Mouse (Mus musculus) limb, embryonic 14.5 days (tissue): ENCODE measurements around the gene Galnt18. TPM values are rescaled to one million over a fixed set of nuclear protein-coding genes. Genes with fewer than 3 reads are reported as not detected.

ENCODE experiments used
- ATAC-seq: fragments of 200-750 bp; cut with Nextera tagmentation; 2 replicates; pipeline ENCODE4 v1.8.0; 2017; ENCODE audit warnings: low read depth, moderate number of reproducible peaks, moderate TSS enrichment; ENCODE audit not compliant: low FRiP score
- DNase-seq: peaks from one replicate; pipeline ENCODE4 v3.0.0-alpha.2; 2015; ENCODE audit warnings: low spot score
- H3K27ac ChIP-seq: fragments of 300-500 bp; sonication (generic); replicated peaks from 2 replicates; pipeline ENCODE4 v1.5.1; 2014; ENCODE audit warnings: low read depth, mild to moderate bottlenecking, low read length, moderate library complexity, mixed read lengths
- H3K27me3 ChIP-seq: fragments of 300-500 bp; sonication (generic); 2 replicates; pipeline ENCODE4 v1.6.1; 2014; ENCODE audit warnings: low read length, mixed read lengths; ENCODE audit not compliant: control insufficient read depth, insufficient read depth
- H3K36me3 ChIP-seq: fragments of 300-500 bp; sonication (generic); 2 replicates; pipeline ENCODE4 v1.6.1; 2014; ENCODE audit warnings: mild to moderate bottlenecking, low read length, moderate library complexity, mixed read lengths; ENCODE audit not compliant: control insufficient read depth, insufficient read depth
- H3K4me1 ChIP-seq: fragments of 300-500 bp; sonication (generic); 2 replicates; pipeline ENCODE4 v1.6.1; 2014; ENCODE audit warnings: antibody characterized with exemption, low read length, mixed read lengths; ENCODE audit not compliant: control insufficient read depth, insufficient read depth
- H3K4me2 ChIP-seq: fragments of 300-500 bp; sonication (generic); replicated peaks from 2 replicates; pipeline ENCODE4 v1.6.1; 2014; ENCODE audit warnings: low read depth, mild to moderate bottlenecking, low read length, moderate library complexity; ENCODE audit not compliant: severe bottlenecking
- H3K4me3 ChIP-seq: fragments of 300-500 bp; sonication (generic); replicated peaks from 2 replicates; pipeline ENCODE4 v1.5.1; 2014; ENCODE audit warnings: low read length
- H3K9ac ChIP-seq: fragments of 300-500 bp; sonication (generic); 2 replicates; pipeline ENCODE4 v1.6.1; 2014; ENCODE audit warnings: mild to moderate bottlenecking, low read depth, low read length, moderate library complexity; ENCODE audit not compliant: severe bottlenecking
- H3K9me3 ChIP-seq: fragments of 300-500 bp; sonication (generic); 2 replicates; pipeline ENCODE4 v1.6.1; 2016; ENCODE audit warnings: low read length; ENCODE audit not compliant: control insufficient read depth
- POLR2A ChIP-seq: fragments of 200-500 bp; IDR thresholded peaks from 2 replicates; pipeline ENCODE4 v1.8.0; 2012; ENCODE audit warnings: inconsistent platforms, mild to moderate bottlenecking, moderate library complexity, borderline replicate concordance; ENCODE audit not compliant: insufficient read depth, insufficient read length; ENCODE audit errors: extremely low read depth
- WGBS: fragments of 180-500 bp; shearing (Covaris S2); extraction: QIAGEN DNeasy Blood & Tissue Kit; methylation state at CpG from one replicate; pipeline ENCODE4 v1.1.7; 2014; 5-methylcytosine and 5-hydroxymethylcytosine counted together
- polyA plus RNA-seq, 2 experiments: library from polyadenylated mRNA; depleted of rRNA in 1 of 2; stranded (reverse) in 1 of 2; unstranded in 1 of 2; fragments of >200 nt; fragmentation: Nextera tagmentation in 1 of 2; extraction: Ambion mirVana in 1 of 2; gene quantifications; 2 replicates each; pipeline versions ENCODE4 v1.2.1 to v1.2.3; 2012 to 2014

The Galnt18 gene
- polyA plus RNA-seq, 2 experiments, result 19.1 to 24.7 TPM

GRCm38 (mm10) chr7:111572336-111572735 lies 207.4 kb downstream of the Galnt18 start:
- H3K27me3 ChIP-seq, result no peaks in the 10 kb centered on the region
- no peak for DNase-seq

DNA sequence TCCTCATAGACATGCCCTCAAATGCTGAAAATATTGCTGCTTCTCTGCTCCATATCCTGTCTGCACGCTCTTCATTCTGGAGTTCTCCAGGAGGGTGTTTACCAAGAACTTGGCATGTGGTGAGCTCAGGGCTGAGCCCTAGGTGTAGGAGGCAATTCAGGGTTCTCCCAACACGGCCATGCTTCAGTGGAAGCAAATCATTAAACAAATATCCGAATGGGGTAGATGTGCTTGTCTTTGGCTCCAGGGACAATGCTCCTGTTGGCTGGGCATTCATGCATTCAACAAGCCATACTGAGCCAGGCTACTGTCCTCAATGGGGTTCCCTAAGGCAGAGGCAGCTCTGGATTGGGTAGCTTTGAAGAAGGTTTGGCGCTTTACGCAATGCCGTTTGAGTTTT lies 212.9 kb downstream of the Galnt18 start:
- DNase-seq (no peak), ATAC-seq (no peak)
- H3K4me3 ChIP-seq, result no peak overlapping the region
- H3K27me3 ChIP-seq, result no peaks in the 10 kb centered on the region
- H3K9me3 ChIP-seq, result peaks cover 6% of the 10 kb centered on the region; the same call in 1 of the 2 replicates
- H3K4me1 ChIP-seq, result no peaks in the 10 kb centered on the region
- TF ChIP-seq POLR2A, result no peak
- no peak overlapping the region for H3K27ac ChIP-seq
- H3K9ac ChIP-seq, result no peak overlapping the region
- H3K4me2 ChIP-seq, result no peak overlapping the region
- 80% methylated on average over 6 of the region's 6 CpGs for WGBS
- H3K36me3 ChIP-seq, result no peaks in the 10 kb centered on the region

More at GRCm38 (mm10) chr7:111572336-111572735, 207.4 kb downstream of the Galnt18 start:
- no peak overlapping the region for H3K27ac ChIP-seq
- no peak overlapping the region for H3K9ac ChIP-seq
- H3K9me3 ChIP-seq, result no peaks in the 10 kb centered on the region
- ATAC-seq, result no peak
- H3K4me3 ChIP-seq, result no peak overlapping the region
- no peak for TF ChIP-seq POLR2A
- no peak overlapping the region for H3K4me2 ChIP-seq
- H3K4me1 ChIP-seq, result peaks cover 8% of the 10 kb centered on the region
- WGBS, result 78% methylated on average over 2 of the region's 2 CpGs
- H3K36me3 ChIP-seq, result no peaks in the 10 kb centered on the region

- peaks cover 6% of the 10 kb centered on the region; the same call in 1 of the 2 replicates for H3K9me3 ChIP-seq
- WGBS, result 70% methylated on average over 9 of the region's 9 CpGs
- no peak overlapping the region for H3K4me3 ChIP-seq
- H3K4me2 ChIP-seq, result no peak overlapping the region
- H3K27me3 ChIP-seq, result no peaks in the 10 kb centered on the region
- ATAC-seq (no peak), DNase-seq (no peak)
- no peak overlapping the region for H3K27ac ChIP-seq
- H3K36me3 ChIP-seq, result no peaks in the 10 kb centered on the region
- TF ChIP-seq POLR2A, result no peak
- H3K4me1 ChIP-seq, result no peaks in the 10 kb centered on the region
- H3K9ac ChIP-seq, result no peak overlapping the region
Measured at GRCm38 (mm10) chr7:111563316-111564110, 216.3 kb downstream of the Galnt18 start.

- H3K4me3 ChIP-seq, result no peak overlapping the region
- WGBS, result 77% methylated on average over 3 of the region's 3 CpGs
- no peak overlapping the region for H3K4me2 ChIP-seq
- H3K9me3 ChIP-seq, result peaks cover 4% of the 10 kb centered on the region; the same call in 1 of the 2 replicates
- no peak overlapping the region for H3K27ac ChIP-seq
- H3K27me3 ChIP-seq, result no peaks in the 10 kb centered on the region
- no peaks in the 10 kb centered on the region for H3K36me3 ChIP-seq
- ATAC-seq, result no peak
- H3K4me1 ChIP-seq, result no peaks in the 10 kb centered on the region
- DNase-seq, result no peak
- H3K9ac ChIP-seq, result no peak overlapping the region
- TF ChIP-seq POLR2A, result no peak
Measured at GRCm38 (mm10) chr7:111560097-111560496, 219.7 kb downstream of the Galnt18 start.

GRCm38 (mm10) chr7:111559011-111559410 lies 220.8 kb downstream of the Galnt18 start:
- Histone ChIP-seq H3K4me1 (no peaks in the 10 kb centered on the region), H3K9me3 (no peaks in the 10 kb centered on the region), H3K4me3 (no peak overlapping the region), H3K4me2 (no peak overlapping the region), H3K27me3 (no peaks in the 10 kb centered on the region), H3K36me3 (no peaks in the 10 kb centered on the region), H3K27ac (no peak overlapping the region), H3K9ac (no peak overlapping the region)
- no peak for TF ChIP-seq POLR2A
- peak; percentile 44 for DNase-seq
- ATAC-seq, result no peak
- WGBS, result 32% methylated on average over 3 of the region's 3 CpGs

DNA sequence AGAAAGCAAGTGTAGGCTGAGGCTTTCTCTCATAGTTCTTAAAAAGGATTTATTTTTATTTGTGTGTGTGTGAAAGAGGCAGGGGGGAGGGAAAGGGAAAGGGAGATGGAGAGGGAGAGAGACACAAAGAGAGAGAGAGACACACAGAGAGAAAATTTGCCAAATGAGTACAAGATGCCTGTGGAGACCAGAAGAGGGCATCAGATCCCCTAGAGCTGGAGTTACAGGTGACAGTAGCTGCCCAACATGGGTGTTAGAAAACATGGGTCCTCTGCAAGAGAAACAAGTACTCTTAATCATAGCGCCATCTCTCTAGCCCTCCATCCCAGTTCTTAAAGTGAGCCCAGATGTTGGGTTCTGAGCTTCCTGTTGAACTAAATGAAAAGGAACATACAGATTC lies 228.8 kb downstream of the Galnt18 start:
- Histone ChIP-seq H3K27ac (no peak overlapping the region), H3K36me3 (no peaks in the 10 kb centered on the region), H3K4me1 (no peaks in the 10 kb centered on the region), H3K9ac (no peak overlapping the region), H3K27me3 (no peaks in the 10 kb centered on the region), H3K4me2 (no peak overlapping the region), H3K9me3 (no peaks in the 10 kb centered on the region), H3K4me3 (no peak overlapping the region)
- 95% methylated on average over 1 of the region's 1 CpGs for WGBS
- ATAC-seq, result no peak
- no peak for TF ChIP-seq POLR2A
- DNase-seq, result no peak
